Mouse (Mus musculus) kidney, postnatal 36 days (tissue): Measurements from ENCODE around the gene Ppfia1.
A peak's percentile ranks its signal among the peaks of the same experiment; 100 is the strongest.

ENCODE experiments used
- DNase-seq, 2 experiments: peaks; one replicate each; pipeline ENCODE4 v3.0.0; 2021 to 2022; ENCODE audit warnings: mixed read lengths in 2 of 2

The Ppfia1 gene

DNA sequence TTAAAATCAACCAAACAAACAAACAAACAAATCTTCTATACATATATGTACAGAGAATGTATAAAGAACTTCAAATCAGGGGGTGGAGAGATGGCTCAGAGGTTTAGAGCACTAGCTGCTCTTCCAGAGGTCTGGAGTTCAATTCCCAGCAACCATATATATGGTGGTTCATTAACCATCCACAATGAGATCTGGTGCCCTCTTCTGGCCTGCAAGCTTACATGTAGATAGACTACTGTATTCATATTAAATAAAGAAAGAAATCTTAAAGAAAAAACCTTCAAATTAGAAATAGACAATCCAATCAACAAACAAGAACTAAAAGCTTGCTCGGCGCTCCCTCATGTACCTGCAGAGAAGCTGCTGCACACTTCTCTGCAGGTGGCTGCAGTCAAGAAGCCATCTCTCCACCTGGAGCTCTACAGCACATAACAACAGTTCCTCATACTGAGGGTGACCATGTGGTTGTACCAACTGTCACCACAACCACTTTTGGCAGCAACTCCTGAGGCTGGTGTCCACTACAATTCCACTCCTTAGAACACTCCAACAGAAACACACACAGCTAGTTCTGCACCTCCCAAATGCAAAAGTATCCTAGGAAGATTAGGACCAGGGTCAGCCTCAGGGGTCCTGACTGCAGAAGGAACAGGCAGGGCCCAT is 3.5 kb downstream of the Ppfia1 start:
- no peak for DNase-seq

GRCm38 (mm10) chr7:144545231-144545630 is 8.3 kb downstream of the Ppfia1 start:
- DNase-seq = peak; percentile 43

GRCm38 (mm10) chr7:144541351-144541750 is 12.2 kb downstream of the Ppfia1 start:
- no peak for DNase-seq

DNA sequence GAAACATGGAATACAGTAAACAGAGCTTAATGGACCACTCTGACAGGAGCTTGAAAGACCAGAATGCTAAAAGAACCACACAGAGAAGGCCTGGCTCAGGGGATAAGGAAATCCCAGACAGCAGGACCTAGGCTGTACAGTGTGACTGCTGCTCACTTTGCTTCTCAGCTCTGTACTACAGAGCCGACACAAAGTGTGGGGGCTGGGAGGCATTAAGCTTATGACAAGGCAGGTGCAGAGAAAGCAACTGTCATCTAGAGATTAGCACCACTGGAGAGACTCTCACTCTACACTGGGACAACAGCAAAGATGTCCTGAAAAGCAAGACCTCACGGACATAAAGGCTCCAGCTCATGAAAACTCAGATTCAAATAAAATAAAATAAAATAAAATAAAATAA is 14.4 kb downstream of the Ppfia1 start:
- DNase-seq = no peak

DNA sequence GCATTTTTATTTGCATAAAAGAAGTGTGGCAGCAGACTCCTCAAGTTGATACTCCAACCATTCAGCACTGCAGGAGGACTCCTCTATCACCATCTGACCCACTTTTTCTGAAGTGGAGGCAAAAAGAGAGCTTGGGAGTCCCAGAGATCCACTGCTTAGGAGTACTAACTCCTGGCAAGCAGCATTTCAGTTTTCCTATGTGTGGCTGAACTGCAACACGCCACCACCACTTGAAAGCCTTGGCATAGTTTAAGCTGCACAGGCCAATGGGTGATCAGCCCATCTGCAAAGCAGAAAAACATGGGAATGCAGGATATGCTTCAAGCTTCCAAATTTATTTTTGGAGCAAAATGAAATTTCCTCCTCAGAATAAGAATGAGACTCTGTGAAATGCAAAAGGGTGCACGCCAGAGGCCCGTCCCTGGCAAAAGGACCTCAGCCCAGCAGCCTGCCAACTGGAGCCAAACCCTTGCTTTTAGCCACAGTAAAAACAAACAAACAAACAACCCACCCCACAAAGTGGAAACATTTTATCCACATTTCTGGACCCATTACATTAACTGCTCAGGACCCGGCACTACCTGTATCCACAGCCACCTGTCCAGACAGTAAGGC is 15.4 kb downstream of the Ppfia1 start:
- DNase-seq = no peak

DNA sequence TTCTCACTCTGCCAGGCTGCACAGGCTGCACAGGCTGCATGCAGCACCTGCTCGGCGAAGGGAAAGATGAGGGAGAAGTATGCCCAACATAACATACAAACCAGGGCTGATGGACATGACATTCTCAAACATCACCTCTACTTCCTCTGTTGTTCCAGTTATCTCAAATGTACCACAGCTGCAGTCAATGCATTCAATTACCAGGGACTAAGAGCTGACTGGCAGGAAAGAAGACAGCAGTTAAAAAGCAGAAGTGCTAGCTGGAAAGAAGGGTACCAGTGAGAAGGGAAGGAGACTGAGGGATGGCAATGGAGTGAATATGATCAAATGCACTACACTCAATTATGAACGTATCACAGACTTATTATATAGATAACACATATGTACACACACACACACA is 17.2 kb downstream of the Ppfia1 start:
- no peak for DNase-seq

GRCm38 (mm10) chr7:144534773-144535172 is 18.8 kb downstream of the Ppfia1 start:
- DNase-seq = no peak

DNA sequence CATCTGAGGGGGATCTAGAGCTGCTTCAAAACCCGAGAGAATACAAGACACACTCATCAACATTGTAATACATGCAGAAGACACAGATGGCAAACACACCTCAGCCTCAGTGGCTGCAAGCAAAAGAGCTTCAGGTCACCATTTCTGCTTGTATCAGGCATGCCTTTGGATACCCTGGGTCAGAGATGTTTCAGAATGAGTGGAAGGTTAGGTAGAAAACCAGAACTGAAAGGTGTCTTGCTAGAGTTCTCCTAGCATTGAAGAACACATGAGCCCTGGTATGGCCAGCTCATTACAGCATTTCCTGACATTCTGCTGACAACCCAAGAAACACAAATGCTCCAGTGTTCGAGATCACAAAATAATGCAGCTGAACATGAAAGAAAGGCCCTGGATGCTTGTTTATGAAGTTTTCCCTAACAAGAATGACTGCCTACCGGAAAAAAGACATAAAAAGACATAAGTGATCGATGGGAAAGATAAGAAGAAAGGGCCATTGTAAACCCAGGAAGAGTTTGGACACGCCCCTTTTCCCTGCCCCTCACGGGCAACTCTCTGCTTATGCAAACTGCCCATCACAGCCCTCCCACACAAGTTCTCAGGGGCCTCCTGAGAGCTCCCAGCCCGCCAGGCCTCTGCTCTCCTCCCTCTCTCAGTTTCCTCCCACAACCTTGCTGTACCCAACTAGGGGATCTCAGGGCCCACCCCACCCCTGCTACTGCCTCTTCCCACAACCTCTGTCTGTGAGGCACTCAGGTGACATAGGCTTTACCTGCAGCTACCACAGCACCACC is 21.7 kb downstream of the Ppfia1 start:
- DNase-seq = no peak

- no peak for DNase-seq
Measured at GRCm38 (mm10) chr7:144529851-144530250, 23.7 kb downstream of the Ppfia1 start.

DNA sequence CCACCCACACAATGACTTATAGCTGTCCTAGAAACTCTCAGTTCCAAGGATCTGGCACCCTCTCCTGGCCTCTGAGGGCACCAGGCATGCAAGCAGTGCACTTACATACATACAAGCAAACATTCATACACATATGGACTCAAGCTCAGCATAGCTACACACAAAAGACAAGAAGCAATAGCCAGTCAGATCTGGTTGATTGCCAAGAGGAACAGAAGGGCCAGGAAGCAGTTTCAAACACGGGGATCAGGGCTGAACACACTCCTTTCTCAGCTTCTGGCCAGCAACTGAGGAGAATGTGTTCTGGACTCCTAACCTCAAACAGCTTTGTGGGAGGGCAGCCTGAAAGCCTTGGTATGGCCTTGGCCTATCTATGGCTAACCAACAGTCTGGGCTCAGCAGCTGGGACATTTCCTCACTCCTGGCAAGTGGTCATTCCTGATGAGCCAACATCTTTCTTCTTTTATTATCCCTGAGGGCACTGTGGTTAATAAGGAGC is 25.8 kb downstream of the Ppfia1 start:
- peak; percentile 34 to 36 for DNase-seq

GRCm38 (mm10) chr7:144526649-144527048 is 26.9 kb downstream of the Ppfia1 start:
- no peak for DNase-seq

- DNase-seq = no peak
Measured at GRCm38 (mm10) chr7:144524427-144525191, 28.9 kb downstream of the Ppfia1 start.

DNA sequence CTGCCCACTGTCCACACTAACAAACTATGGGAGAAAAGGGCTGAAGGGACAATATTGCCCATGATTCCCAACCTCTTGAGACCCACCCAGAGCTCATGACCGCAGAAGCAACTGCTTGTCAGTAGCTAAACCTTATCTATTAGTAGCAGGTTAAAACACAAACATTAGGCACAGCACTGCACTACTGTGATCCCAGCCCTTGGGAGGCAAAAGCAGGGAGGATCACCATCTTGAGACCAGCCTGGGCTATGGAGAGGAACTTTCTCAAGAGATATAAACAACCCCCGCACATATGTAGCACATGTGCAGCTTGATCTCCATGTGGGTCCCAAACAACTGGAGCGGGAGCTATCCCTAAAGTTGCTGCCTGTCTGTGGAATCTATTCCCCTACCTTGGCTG is 30.1 kb downstream of the Ppfia1 start:
- no peak for DNase-seq

DNA sequence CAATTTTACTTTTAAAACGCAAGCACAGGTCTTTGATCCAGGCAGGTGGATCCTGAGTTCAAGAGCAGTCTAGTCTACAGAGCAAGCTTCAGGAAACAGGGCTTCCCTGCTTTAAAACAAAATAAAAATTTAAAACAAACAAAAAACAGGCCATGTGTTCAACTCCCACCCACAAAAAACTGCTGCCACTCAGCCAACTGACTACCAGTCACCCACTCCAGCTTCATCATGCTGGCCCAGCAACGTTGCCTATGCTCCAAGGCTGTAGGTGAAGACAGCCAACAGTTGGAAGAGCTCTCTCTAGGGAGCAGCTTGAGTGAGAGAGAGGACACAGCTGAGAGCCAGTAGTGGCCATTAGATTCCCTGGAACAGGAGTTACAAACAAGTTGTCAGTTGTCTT is 31.6 kb downstream of the Ppfia1 start:
- no peak for DNase-seq

GRCm38 (mm10) chr7:144519852-144520251 is 33.7 kb downstream of the Ppfia1 start:
- no peak for DNase-seq

DNA sequence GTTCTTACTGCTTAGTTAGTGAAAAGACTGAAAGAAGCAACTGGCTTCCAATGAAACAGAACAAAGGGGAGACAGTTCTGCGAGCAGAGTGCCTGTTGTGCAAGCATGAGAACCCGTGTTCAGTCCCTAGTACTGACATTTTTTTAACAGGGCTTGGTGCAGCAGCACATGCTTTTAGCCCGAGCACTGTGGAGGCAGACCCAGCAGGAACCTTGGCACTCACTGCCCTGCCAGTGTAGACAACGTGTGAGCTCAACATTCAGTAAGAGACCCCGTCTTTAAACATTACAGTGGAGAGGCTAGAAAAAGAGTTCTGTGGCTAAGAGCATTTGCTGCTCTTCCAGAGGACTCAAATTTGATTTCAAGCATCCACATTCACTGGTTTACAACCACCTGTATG is 36.8 kb downstream of the Ppfia1 start:
- no peak for DNase-seq

GRCm38 (mm10) chr7:144509090-144509489 is 44.4 kb downstream of the Ppfia1 start:
- no peak for DNase-seq

DNA sequence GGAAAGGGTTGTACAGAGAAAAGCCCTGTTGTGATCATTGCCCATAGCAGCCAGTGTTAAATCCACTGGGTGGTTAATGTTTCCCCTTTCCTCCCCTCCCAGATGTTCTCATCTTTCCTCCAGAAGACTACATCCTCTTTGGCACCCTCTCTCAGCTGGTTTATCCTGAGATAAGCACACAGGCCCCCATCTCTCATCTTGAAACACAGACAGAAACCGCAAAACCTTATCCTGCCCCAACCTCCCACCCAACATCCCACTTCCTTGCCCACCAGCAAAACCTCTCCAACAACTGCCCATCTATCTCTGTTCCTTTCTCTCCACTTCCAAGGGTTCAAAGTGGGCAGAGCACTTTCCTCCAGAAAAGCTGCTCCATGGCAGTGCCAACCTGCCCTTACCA is 46.7 kb downstream of the Ppfia1 start:
- DNase-seq = no peak

DNA sequence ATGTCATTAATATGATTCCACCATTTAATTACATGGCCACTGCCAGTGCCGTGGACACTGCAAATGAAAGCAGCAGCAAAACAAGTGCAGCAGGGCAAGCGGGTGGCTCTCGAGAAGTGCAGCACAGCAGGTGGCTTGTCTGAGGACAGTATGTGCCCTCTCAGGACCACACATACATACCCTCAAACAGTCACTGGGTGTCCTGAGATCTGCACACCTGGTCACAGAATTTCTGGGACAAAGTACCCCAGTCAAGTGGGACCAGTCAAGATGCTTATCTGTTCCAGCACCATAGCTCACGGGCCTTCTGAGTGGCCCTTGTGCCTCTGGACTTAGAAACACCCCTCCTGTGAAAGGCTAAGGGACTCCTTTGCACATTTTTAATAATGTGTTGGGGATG is 49.6 kb downstream of the Ppfia1 start:
- no peak for DNase-seq

- DNase-seq = no peak
Measured at GRCm38 (mm10) chr7:144492931-144493330, 60.6 kb downstream of the Ppfia1 start.

GRCm38 (mm10) chr7:144490201-144490873 is 63.2 kb downstream of the Ppfia1 start:
- DNase-seq = peak; percentile 58 to 61

GRCm38 (mm10) chr7:144489067-144489774 is 64.3 kb downstream of the Ppfia1 start:
- no peak for DNase-seq
